Mouse (Mus musculus) heart, postnatal 0 days (tissue): ENCODE data around the gene Rnase10.

ENCODE experiments used
- CTCF ChIP-seq: IDR thresholded peaks from 2 replicates; pipeline ENCODE4 v1.5.1; 2016; ENCODE audit warnings: antibody characterized with exemption, control low read depth, low read depth
- EP300 ChIP-seq: IDR thresholded peaks from 2 replicates; pipeline ENCODE4 v1.6.1; 2016; ENCODE audit warnings: antibody characterized with exemption, low read depth

- peak; percentile 89 for TF ChIP-seq CTCF
- no peak for TF ChIP-seq EP300
Measured at GRCm38 (mm10) chr14:51026391-51027133, 19.0 kb downstream of the Rnase10 start.
